Mouse (Mus musculus) macrophage (primary cell): ENCODE measurements around the gene Gna14. TPM values are rescaled to one million over a fixed set of nuclear protein-coding genes. Genes with fewer than 3 reads are reported as not detected.

ENCODE experiments used
- H3K27ac ChIP-seq: fragments of 350-480 bp; formaldehyde crosslinking; 2 replicates; pipeline ENCODE4 v1.9.0; 2021
- H3K36me3 ChIP-seq: fragments of 350-480 bp; formaldehyde crosslinking; 2 replicates; pipeline ENCODE4 v1.9.0; 2021; ENCODE audit errors: inconsistent target
- H3K4me3 ChIP-seq: fragments of 350-480 bp; formaldehyde crosslinking; 2 replicates; pipeline ENCODE4 v1.9.0; 2021; ENCODE audit errors: inconsistent target
- H3K79me2 ChIP-seq: fragments of 350-480 bp; formaldehyde crosslinking; 2 replicates; pipeline ENCODE4 v1.9.0; 2021; ENCODE audit errors: inconsistent target
- whole genome bisulfite sequencing: methylation state at CpG from one replicate; pipeline ENCODE4 v1.1.7; 2026; ENCODE audit warnings: inconsistent platforms; ENCODE audit not compliant: missing documents; 5-methylcytosine and 5-hydroxymethylcytosine counted together
- polyA plus RNA-seq: library from polyadenylated mRNA; stranded (reverse); fragments of 250-400 nt; gene quantifications from 3 replicates; pipeline ENCODE4 v1.2.4, GENCODE M21; 2018; ENCODE audit warnings: inconsistent platforms

The Gna14 gene
- polyA plus RNA-seq, 1 experiment from 2014 or later, result 0.13 TPM

DNA sequence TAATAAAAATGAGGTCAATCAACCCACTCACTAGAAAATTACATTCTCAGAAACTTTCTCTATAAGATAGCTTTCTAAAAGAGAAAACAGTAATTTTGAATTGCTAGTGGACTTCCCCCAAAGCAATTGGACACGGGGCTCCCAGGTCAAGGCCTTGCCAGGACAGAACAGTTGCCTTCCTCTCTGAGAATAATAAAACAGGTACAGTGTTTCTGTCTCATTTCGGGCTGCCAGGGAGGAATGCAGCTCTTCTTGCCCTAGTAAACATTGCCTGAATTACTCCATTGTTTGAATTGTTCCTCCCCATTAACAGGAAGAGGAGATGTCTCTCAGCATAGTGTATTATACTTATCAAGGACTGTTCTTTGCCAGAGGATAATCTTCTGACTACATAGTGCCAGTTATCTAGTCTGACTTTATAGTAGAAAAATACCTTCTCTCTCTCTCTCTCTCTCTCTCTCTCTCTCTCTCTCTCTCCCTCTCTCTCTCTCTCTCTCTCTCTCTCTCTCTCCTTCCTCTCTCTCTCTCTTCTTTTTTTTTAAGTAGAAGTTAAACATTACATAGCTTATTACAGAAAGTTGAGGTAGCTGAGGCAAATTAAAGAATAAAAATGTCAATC lies 33.3 kb downstream of the Gna14 start:
- H3K79me2 ChIP-seq, result no peaks in the 10 kb centered on the region
- H3K4me3 ChIP-seq, result no peak overlapping the region
- WGBS, result 73% methylated on average over 2 of the region's 2 CpGs
- H3K36me3 ChIP-seq, result no peaks in the 10 kb centered on the region
- no peak overlapping the region for H3K27ac ChIP-seq

DNA sequence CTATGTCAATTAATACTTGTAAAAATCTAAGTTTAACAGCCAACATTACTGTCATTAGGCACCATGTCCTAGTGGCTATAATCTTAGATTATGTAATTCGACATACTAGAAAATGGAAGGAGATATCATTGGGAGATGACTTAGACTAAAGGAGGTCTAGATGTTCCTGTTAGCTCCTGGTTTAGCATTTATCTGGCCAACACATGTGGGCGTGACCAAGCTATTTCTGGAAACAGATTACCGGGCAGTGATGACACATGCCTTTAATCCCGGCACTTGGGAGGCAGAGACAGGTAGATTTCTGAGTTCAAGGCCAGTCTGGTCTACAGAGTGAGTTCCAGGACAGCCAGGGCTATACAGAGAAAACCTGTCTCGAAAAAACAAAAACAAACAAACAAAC lies 37.1 kb downstream of the Gna14 start:
- H3K36me3 ChIP-seq, result no peaks in the 10 kb centered on the region
- 85% methylated on average over 5 of the region's 5 CpGs for WGBS
- H3K27ac ChIP-seq, result no peak overlapping the region
- H3K4me3 ChIP-seq, result no peak overlapping the region
- H3K79me2 ChIP-seq, result no peaks in the 10 kb centered on the region

DNA sequence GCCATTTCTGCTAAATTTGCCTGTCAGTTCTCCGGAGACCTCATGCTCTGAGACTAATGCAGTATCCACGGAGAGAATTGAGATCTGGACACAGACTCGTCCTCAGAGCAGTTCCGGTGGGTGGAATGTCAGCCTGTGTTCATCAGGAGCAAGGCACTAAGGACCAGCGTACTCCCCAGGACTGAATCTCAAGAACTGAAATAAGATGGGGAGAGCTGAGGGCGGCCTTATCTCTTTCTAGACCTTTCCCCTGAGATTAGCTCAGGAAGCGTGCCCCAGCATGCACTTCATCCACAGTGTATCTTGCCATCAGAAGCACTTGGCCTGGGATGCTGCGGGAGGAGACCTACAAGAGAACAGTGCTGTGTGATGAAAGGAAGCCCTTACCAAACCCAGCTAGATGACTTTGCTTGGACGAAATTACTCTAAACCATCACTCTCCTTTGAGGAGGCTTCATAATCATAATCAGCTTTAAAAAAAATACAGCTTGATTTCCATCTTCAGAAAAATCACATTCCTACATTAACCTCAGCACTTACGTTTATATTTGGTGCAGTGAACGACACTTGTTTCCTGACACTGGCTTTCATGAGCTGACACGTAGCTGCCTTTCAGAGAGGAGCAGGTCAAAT lies 41.9 kb downstream of the Gna14 start:
- Histone ChIP-seq H3K79me2 (no peaks in the 10 kb centered on the region), H3K36me3 (no peaks in the 10 kb centered on the region), H3K4me3 (no peak overlapping the region), H3K27ac (peak overlapping the region; percentile 12; the same call in 1 of the 2 replicates)
- WGBS, result 74% methylated on average over 12 of the region's 12 CpGs

DNA sequence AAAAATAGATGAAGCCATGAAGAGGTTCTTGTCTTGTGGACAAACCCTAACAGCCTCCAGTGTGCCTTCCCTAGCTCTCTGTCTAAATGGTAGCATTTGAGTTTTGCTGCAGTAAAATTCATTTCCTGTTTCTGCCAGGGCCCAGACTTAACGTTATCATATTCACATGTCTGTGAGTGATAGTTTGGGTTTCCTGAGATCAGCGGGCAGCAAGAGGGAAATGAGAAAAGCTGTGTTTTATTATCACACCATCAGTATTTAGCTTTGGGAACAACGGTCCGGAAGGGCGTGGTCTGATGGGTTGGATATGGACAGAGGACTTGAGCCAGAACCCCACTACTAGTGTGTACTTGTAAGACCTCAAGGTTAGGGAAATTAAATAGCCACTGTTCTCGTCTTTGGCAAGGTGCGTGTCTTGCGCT lies 42.6 kb downstream of the Gna14 start:
- Histone ChIP-seq H3K4me3 (no peak overlapping the region), H3K36me3 (no peaks in the 10 kb centered on the region), H3K79me2 (no peaks in the 10 kb centered on the region), H3K27ac (peak overlapping the region; percentile 12; the same call in 1 of the 2 replicates)
- 16% methylated on average over 8 of the region's 8 CpGs for WGBS

DNA sequence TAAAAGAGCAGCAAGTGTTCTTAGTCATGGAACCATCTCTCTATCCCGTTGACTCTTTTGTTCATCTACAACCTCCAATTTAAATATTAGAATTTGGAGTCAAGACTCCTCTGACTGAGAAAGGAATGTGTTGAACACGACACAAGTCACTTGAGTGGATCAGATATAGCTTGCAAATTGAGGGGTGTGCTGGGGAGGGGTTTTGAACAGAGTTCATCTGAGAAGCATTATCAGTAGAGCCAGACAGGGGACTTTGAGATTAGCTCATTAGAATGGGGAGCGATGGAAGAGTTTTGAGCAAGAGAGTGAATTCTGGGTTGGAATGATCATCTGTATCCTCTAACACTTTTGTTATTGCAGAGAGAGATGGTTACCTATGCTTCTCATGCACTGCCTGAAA lies 46.5 kb downstream of the Gna14 start:
- H3K36me3 ChIP-seq, result no peaks in the 10 kb centered on the region
- no peaks in the 10 kb centered on the region for H3K79me2 ChIP-seq
- H3K27ac ChIP-seq, result no peak overlapping the region
- no peak overlapping the region for H3K4me3 ChIP-seq
- WGBS, result 86% methylated on average over 3 of the region's 3 CpGs

DNA sequence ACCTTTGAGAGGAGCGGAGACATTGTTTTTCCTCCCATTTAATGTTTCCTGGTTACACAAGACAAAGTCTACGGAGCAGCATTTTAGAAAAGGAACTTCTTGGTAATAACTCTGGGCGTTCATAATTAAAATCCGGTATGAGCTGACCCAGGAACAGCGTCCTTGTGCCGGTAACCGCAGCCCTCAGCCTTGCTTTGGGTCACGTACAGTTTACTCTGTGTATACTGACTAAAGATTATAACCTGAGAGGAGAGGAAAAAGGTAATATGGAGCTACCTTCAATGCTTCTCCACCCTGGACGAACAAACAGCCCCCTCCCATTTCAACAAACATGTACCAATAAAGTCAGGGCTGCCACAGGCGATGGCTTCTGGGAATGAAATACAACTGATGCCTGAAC lies 48.7 kb downstream of the Gna14 start:
- Histone ChIP-seq H3K79me2 (no peaks in the 10 kb centered on the region), H3K4me3 (no peak overlapping the region), H3K36me3 (no peaks in the 10 kb centered on the region), H3K27ac (no peak overlapping the region)
- 95% methylated on average over 8 of the region's 10 CpGs for WGBS

DNA sequence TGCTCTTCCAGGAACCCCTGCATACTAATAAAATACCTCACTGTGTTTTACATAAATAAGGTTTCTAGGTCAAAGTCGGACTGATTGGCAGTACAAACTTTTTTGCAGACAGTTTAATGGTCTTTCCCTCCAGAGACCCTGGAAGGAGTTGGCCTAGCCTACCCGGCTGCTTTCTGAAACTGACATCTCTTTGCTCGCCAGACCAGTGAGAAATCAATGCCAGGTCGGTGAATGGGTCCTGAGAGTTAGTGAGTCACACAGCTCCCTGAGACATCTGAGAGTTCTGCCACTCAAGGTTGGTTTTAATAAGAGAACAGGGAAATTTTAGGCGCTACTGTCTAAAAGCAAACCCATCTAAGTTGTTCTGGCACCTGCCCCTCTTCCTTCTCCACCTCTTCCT lies 49.1 kb downstream of the Gna14 start:
- Histone ChIP-seq H3K79me2 (no peaks in the 10 kb centered on the region), H3K36me3 (no peaks in the 10 kb centered on the region), H3K4me3 (no peak overlapping the region), H3K27ac (no peak overlapping the region)
- 86% methylated on average over 5 of the region's 5 CpGs for WGBS

DNA sequence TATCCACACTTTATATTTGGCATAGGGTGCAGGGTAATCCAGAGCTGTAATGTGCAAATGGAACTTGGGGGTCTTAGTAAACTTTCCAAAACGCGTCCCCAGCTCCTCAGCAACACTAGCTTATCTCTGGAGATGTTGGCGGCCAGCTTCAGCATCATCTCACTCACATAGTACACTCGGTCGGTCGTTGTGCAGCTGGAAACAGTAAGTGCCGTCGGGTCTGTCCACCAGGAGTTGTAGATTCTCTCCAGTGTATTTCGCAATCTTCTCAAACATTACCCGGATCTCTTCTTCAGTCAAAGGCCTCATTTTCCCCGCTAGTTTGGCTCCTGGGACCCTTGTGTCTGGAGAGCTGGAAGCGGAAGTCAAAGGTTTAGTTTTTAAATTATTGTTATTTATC lies 55.2 kb downstream of the Gna14 start:
- Histone ChIP-seq H3K79me2 (no peaks in the 10 kb centered on the region), H3K27ac (no peak overlapping the region), H3K4me3 (no peak overlapping the region), H3K36me3 (no peaks in the 10 kb centered on the region)
- 84% methylated on average over 12 of the region's 12 CpGs for WGBS

DNA sequence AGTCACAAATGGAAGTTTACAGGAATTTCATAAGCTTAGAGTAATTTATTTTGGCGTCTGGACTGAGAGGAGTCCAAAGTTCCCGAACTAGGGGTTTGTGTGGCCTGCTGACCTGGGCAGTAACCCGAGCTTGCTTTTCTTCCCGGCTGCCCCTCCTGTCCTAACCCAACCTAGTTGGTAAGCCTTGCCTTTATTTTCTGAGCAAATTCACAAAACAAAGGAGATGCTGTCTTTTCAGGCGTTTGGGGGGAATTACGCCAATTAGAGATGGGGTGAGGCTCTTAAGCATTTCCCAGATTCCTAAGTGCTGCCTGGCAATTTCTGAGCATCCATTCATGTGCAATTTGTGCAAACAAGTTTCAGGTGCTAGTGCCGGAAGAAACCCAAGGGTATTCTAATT lies 55.9 kb downstream of the Gna14 start:
- Histone ChIP-seq H3K27ac (no peak overlapping the region), H3K36me3 (no peaks in the 10 kb centered on the region), H3K79me2 (no peaks in the 10 kb centered on the region), H3K4me3 (no peak overlapping the region)
- WGBS, result 85% methylated on average over 7 of the region's 7 CpGs

DNA sequence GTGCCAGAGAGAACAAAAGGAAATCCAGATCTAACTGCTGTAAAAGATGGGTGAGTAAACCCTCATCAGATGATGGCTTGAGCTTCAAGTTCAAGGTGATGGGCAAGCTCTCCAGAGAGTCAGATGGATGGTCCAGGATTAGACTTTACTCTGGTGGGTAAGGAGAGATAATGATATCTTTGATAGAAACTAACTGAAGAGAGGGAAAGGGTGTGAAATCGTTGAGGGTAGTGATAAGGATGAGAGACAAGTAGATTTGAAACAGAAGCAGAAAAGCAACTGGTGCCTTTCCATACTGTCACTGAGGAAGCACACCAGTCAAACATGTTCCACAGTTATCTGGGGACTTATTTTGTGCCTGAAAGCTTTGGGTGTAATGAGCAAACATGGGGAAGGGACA lies 56.9 kb downstream of the Gna14 start:
- Histone ChIP-seq H3K27ac (no peak overlapping the region), H3K4me3 (no peak overlapping the region), H3K79me2 (no peaks in the 10 kb centered on the region), H3K36me3 (no peaks in the 10 kb centered on the region)
- 92% methylated on average over 1 of the region's 1 CpGs for WGBS

DNA sequence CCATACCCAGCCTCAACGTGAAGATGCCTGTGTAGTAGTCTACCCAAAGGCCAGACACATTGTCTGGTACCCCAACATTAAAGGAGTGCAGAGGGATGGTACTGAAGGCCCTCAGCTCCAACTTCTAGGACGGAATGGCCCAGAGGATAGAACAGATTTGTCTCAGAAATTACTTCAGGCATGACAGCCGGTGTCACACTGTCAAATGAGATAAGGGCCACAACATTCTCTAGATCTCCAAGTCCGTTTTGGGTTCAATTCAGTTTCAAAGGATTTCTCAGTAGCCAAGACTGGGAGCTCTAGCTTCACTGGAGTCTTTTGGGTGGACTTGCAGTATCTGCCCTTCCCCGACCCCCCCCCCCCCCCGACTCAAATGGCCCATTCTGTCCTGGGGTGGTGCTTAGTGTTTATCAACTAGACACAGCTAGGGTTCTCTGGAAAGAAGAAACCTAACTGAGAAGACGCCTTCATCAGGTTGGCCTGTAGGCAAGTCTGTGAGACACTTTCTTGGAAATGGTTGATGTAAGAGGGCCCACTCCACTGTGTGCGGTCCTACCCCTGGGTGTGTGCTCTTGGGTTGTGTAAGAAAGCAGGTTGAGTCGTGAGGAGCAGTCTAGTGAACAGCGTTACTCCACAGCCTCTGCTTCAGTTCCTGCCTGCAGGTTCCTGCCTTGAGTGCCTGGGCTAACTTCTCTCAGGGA lies 59.4 kb downstream of the Gna14 start:
- WGBS, result 91% methylated on average over 10 of the region's 10 CpGs
- no peaks in the 10 kb centered on the region for H3K36me3 ChIP-seq

DNA sequence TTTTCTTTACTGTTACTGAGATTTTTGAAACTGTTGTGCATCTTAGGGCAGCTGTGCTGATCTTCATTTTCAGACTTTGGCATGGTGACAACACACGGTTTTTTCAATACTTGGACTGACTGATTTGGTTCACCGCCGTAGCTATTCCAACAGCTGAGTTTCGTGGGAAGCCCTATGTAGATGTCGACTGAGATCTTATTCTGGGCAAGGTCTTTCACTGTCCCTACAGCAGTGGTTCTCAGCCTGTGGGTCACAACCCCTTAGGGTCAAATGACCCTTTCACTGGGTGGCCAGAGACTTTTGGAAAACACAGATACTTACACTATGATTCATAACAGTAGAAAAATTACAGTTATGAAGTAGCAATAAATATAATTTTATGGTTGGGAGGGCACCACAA lies 60.5 kb downstream of the Gna14 start:
- 95% methylated on average over 5 of the region's 5 CpGs for WGBS
- H3K36me3 ChIP-seq, result no peaks in the 10 kb centered on the region
- no peak overlapping the region for H3K27ac ChIP-seq
- H3K4me3 ChIP-seq, result no peak overlapping the region
- H3K79me2 ChIP-seq, result no peaks in the 10 kb centered on the region

More for the DNA sequence above, 59.4 kb downstream of the Gna14 start:
- Histone ChIP-seq H3K4me3 (no peak overlapping the region), H3K79me2 (no peaks in the 10 kb centered on the region), H3K27ac (no peak overlapping the region)

DNA sequence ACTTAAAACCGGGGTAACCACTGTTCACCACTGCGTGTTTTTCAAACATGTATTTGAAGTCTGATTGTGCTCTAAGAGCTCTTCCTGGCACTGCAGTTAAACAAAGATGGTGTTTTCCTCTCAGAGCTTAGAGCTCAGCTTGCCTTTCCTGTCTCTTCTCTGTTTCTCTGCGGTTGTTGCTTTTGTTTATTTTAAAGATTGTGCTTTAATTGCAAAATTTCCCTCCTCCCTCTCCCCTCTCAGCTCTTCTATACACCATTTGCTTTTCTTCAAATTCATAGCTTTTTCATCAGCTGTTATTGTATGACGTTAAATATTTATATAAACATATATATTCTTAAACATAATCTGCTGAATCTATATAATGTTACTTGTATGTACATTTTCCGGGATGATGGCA lies 66.5 kb downstream of the Gna14 start:
- no peak overlapping the region for H3K4me3 ChIP-seq
- WGBS, result 71% methylated on average over 5 of the region's 5 CpGs
- H3K27ac ChIP-seq, result no peak overlapping the region
- no peaks in the 10 kb centered on the region for H3K36me3 ChIP-seq
- H3K79me2 ChIP-seq, result no peaks in the 10 kb centered on the region

DNA sequence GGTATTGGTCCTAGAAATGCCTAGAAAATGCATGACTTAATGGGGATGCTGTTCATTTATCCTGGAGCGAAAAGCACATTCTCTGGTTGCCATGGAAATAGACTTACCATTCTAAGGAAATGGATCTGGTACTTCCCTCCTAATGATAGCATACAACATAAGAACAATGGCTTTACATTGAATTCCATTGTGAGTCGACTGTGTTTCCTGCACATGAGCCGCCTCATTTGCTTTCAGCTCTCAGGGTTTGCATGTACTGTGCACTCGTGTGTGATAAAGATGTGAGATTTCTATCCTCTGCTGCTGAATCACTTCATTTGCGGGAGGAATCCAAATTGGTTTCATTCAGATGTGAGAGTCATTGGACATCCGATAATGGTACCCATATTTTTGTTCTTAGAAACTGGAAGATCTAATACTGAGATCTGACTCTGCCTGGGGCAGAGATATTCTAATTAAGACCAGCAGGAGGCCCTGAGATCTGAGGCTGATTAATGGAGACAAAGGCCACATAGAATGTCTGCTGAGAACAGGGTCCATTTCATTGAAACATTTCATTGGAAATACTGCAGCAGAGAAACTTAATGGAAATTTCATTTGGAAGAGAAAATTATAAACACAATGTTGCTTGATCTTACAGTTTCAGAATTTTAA lies 71.3 kb downstream of the Gna14 start:
- Histone ChIP-seq H3K4me3 (no peak overlapping the region), H3K79me2 (no peaks in the 10 kb centered on the region), H3K27ac (no peak overlapping the region), H3K36me3 (no peaks in the 10 kb centered on the region)
- WGBS, result 85% methylated on average over 6 of the region's 6 CpGs
